Mouse (Mus musculus): ENCODE measurements around the gene B4galt7.
A peak's percentile ranks its signal among the peaks of the same experiment; 100 is the strongest.
"Not testable (repeated sequence)": the region's sequence is repeated elsewhere in the genome, so short reads cannot be mapped to it uniquely, and the experiment has no call there.

The B4galt7 gene

DNA sequence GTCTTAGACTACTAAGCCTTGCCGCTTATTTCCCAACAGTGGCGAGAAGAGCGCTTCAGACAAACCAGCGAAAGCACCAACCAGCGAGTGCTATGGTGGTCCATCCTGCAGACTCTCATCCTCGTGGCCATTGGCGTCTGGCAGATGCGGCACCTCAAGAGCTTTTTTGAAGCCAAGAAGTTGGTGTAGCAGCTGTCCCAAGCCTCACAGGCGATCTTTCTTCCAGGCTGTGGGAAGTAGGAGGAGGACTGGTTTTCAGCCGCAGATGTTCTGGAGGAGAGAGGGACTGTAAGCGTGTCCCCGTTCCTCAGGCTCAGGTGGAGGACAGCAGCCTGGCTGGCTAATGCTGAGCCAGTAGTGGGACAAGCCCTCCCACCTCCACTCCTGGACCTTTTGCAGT, 2.9 kb upstream of the B4galt7 start:
- DNase-seq (ENCODE audit: low spot score in 2 of 2): no peak

- DNase-seq (ENCODE audit: low spot score in 2 of 2): no peak
Observed at GRCm38 (mm10) chr13:55600657-55601056, 961 bp downstream of the B4galt7 start.

- DNase-seq (ENCODE audit: low spot score in 2 of 2): peak in 1 of 2 experiments; percentile 76
Observed at GRCm38 (mm10) chr13:55601611-55602010, 1.9 kb downstream of the B4galt7 start.

DNA sequence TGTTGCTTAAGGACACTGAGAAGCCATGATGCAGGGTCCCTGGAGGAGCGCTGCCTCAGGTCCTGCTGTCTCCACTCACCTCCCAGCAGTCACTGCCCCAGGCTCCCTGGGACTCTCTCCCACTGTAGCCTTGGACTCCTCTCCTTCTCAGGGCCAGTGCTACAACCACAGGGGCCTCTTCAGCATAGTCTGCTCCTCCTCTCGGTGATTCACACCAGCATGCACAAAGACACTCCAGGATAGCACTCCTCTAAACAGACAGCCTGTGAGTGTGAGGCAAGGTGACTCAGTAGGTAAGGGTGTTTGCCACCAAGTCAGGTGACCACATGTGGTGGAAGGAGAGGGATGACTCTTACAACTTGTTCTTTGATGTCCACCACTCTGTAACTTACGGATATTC, 4.9 kb downstream of the B4galt7 start:
- DNase-seq (ENCODE audit: low spot score in 2 of 2): no peak

GRCm38 (mm10) chr13:55606899-55607623, 7.4 kb downstream of the B4galt7 start:
- DNase-seq (ENCODE audit: low spot score in 2 of 2): no peak

DNA sequence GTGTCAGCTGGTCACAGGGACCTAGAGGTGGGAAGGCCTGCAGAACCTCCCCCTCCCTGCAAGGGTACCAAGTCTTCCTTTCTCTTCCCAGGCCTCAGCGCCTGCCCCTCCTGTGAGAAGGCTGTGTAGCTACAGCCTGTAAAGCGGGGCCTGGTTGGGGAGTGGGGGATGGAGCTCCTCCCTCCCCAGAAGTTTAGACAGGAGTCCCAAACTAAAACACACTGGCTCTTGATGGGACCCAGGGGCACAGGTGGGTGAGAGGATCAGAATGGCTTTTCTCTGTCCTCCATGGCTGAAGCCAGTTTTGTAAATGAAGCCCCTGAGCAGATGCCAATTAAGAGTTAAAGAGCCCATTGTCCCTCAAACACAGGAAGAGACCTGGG, 7.9 kb downstream of the B4galt7 start:
- DNase-seq (ENCODE audit: low spot score in 2 of 2): no peak

DNA sequence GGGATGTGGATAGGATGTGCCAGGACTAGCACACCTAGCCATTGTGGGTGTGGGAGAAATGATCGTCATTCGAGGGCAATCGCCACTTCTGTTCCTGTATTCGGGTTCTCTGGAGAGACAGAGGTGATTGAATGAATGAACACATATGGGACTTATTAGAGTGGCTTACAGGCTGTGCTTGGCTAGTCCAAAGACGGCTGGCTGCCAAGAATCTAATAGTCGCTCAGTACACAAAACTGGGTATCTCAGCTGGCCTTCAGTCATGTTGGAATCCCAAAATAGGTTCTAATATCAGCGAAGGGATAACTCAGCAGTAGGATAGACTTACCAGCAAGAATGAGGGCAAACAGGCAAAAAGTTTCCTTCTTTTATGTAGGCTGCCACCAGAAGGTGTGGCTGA, 12.3 kb downstream of the B4galt7 start:
- no peak for DNase-seq (ENCODE audit: low spot score in 2 of 2)

- no peak for DNase-seq (ENCODE audit: low spot score in 2 of 2)
Observed at GRCm38 (mm10) chr13:55613471-55613870, 13.8 kb downstream of the B4galt7 start.

GRCm38 (mm10) chr13:55619328-55619727, 19.6 kb downstream of the B4galt7 start:
- no peak for DNase-seq (ENCODE audit: low spot score in 2 of 2)

DNA sequence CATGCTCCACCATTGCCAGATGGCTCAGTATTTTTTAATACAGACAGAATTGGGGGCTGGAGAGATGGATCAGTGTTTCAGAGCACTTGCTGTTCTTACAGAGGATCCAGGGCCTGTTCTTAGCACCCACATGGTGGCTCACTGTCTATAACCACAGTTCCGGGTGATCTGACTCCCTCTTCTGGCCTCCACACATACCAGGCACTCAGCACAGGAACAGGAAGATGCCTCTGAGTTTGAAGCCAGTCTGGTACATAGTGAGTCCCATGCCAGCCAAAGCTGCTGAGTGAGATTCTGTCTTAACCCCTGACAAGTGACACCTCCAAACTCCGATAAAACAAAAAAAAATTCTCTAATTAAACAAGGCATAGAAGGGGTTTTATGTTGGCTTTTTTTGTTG, 20.6 kb downstream of the B4galt7 start:
- no peak for DNase-seq (ENCODE audit: low spot score in 2 of 2)

DNA sequence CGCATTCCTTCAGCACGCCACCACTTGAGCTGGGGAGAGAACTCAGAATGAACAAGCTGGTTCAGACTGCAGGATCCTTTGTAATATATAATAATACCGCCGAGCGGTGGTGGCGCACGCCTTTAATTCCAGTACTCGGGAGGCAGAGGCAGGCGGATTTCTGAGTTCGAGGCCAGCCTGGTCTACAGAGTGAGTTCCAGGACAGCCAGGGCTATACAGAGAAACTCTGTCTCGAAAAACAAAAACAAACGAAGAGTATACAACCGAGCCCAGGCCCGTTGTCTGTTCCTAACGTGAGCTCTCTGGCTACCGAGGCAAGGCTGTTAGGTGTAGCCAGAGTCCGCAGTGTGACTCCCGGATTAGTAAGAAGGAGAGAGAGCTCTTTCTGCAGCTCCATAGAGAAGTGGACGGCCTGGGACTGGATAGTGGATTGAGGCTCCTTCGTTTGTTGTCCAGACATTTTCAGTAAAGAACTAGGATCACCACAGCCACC, 22.5 kb downstream of the B4galt7 start:
- DNase-seq (ENCODE audit: low spot score in 2 of 2): not testable (repeated sequence)

DNA sequence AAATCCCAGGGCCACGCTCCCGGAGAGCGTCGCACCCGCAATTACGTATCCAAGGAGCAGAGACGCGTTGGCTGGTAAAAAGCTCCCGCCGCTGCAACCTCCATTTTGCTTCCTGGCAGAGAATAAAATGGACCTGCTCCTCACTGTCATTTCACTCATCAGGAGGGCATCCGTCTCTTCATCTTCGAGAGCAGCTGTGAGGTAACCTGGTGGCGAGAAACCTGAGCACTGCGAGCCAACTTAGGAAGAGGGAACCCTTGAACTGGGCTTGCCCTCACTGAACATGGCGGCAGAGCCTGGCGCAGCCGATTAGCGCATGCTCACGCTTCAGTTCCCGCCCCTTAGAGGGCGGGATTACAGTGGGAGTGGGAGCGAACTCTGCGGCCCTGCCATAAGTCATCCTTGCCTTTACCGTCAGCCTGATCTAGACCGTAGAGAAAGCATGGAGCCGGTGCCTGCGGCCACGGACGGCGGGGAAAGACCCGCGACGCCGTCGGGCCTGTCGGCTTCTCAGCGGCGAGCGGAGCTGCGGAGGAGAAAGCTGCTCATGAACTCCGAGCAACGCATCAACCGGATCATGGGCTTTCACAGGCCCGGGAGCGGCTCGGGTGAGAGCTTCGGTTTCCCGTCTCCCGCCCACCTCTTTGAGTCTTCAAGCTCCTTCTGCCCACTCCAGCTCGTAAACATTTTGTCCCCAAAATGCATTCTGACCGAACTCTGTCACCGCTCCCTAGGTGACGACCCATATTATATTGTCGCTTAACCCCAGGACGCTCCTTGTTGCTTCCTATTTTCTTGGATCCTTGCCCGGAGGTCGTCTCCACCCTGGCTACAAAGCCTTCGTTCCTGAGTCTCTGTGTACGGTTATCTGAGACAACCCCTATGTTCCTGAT, 23.2 kb downstream of the B4galt7 start, which contains the start of gene Caml:
TSS of gene Caml (plus strand) at position 357 of the 893 bp plus-strand sequence.
- peak; percentile 81 to 88 for DNase-seq (ENCODE audit: low spot score in 2 of 2)

DNA sequence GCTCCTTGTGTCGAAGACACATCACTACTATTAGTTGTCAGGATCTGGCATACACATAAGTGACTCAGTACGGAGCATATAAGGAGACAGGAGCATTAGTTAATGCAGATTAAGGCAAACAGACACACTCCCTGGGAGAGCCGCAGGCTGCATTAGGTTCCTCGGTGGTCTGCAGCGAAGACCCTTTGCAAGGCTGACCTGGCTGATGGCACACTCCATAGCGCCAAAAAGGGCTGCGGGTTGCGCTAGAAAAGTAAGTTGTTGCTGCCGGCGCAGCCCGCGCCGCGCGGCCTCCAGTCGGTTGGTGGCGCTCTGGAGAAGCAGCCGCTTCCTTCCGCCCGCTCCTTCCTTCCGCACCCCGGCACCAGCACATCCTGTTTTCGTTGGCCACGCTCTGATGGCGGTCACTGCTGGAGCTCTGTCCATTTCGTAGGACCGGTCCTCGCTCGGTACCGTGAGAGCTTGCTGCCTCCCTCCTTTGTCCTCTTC, 35.0 kb downstream of the B4galt7 start, which contains the start of gene Ddx46:
TSS of gene Ddx46 (plus strand) at position 389 of the 489 bp plus-strand sequence.
- peak; percentile 75 to 79 for DNase-seq (ENCODE audit: low spot score in 2 of 2)

- DNase-seq (ENCODE audit: low spot score in 2 of 2): no peak
Observed at GRCm38 (mm10) chr13:55635146-55635571, 35.5 kb downstream of the B4galt7 start.

DNA sequence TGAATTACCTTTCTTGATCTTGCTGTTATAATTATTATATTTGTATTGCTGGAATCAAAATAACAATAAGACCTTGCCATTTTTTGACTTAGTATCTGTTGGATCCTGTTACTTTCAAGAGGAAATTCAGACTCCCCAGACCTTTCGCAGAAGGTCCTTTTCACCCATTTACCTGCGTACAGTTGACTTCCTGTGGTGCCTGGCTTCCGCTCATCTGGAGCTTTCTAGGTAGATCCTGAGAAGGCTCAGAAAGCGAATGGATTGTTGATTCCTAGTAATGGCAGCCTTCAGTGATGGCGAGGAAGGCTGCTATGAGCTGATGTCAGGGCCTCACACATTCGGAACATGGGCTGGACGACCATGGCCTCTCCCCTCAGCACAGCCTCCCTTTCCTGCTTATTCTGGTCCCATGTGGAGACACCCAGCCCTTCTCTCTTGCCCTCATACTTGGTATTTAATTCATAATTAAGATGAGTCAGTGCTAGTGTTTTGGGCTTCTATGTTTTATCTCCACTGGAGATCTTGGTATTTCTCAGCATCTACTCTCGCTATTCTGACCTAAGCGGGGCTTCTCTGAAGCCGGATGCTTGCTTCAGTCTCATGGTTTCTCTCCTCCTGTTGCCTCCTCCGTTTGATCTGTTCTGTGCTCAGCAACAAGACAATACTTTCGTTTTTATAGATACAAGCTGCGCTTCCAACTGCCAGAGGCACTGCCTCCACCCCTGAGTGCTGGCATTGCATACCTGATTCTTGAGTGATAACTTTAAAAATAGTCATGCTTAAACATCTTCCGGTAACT, 36.7 kb downstream of the B4galt7 start:
- no peak for DNase-seq (ENCODE audit: low spot score in 2 of 2)

DNA sequence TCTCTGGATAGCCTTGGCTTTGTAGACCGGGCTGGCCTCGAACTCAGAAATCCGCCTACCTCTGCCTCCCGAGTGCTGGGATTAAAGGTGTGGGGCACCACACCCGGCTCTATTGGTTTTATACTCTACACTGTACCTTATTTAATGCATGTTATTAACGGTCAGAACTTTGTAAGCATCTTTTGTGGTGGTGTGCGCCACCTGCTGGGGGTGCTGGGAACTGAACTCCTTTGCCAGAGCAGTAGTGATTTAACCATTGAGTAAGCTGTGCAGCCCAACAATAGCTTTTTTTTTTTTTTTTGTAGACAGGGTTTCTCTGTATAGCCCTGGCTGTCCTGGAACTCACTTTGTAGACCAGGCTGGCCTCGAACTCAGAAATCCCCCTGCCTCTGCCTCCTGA, 40.8 kb downstream of the B4galt7 start:
- DNase-seq (ENCODE audit: low spot score in 2 of 2): peak; percentile 59 to 78

DNA sequence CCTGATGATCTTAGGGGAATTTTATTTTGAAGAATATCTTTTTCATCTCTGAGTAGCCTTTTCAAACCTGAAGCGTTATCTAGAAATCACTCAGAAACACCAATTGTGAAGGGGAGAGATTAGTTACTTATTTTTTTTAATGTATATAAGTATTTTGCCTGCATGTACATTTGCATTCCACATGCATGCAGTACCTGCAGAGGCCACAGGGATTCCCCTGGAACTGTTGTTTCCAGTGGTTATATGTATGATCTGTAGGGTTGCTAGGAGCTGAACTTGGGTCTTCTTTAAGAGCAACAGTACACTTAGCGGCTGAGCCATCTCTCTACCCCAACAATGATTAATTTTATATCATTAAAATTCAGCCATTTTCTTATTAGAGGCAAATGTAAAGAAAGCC, 44.8 kb downstream of the B4galt7 start:
- no peak for DNase-seq (ENCODE audit: low spot score in 2 of 2)

GRCm38 (mm10) chr13:55650098-55650497, 50.4 kb downstream of the B4galt7 start:
- no peak for DNase-seq (ENCODE audit: low spot score in 2 of 2)

DNA sequence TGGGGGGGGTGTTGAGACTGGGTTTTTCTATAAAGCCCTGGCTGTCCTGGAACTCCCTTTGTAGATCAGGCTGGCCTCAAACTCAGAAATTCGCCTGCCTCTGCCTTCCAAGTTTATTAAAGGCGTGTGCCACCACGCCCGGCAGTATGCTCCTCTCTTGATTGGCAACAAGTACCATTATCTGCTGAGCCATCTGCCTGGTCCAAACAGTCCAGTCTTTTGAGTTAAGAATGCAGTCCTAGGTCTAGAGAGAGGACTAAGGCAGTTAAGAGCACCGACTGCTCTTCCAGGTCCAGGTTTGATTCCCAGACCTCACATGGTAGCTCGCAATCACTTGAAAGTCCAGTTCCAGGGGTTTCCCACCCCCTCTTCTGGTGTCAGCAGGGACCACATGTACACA, 51.3 kb downstream of the B4galt7 start:
- no peak for DNase-seq (ENCODE audit: low spot score in 2 of 2)
